Mouse (Mus musculus) forebrain, embryonic 10.5 days (tissue): Measurements from ENCODE around the gene Bend4. TPM values are rescaled to one million over a fixed set of nuclear protein-coding genes. Genes with fewer than 3 reads are reported as not detected.

ENCODE experiments used
- DNase-seq: peaks from one replicate; pipeline ENCODE4 v3.0.0-alpha.2; 2017; ENCODE audit warnings: low spot score; ENCODE audit errors: extremely low spot score
- H3K27ac ChIP-seq: fragments of 300-500 bp; sonication (generic); 2 replicates; pipeline ENCODE4 v1.5.1; 2016; ENCODE audit warnings: mild to moderate bottlenecking
- H3K27me3 ChIP-seq: fragments of 300-500 bp; sonication (generic); 2 replicates; pipeline ENCODE4 v1.6.1; 2016; ENCODE audit warnings: mild to moderate bottlenecking; ENCODE audit not compliant: poor library complexity, severe bottlenecking
- H3K36me3 ChIP-seq: fragments of 300-500 bp; sonication (generic); replicated peaks from 2 replicates; pipeline ENCODE4 v1.6.1; 2016; ENCODE audit warnings: mild to moderate bottlenecking, moderate library complexity
- H3K4me1 ChIP-seq: fragments of 300-500 bp; sonication (generic); 2 replicates; pipeline ENCODE4 v1.6.1; 2016
- H3K4me3 ChIP-seq: fragments of 300-500 bp; sonication (generic); 2 replicates; pipeline ENCODE4 v1.5.1; 2016; ENCODE audit warnings: mild to moderate bottlenecking, moderate library complexity
- H3K9me3 ChIP-seq: fragments of 300-500 bp; sonication (generic); 2 replicates; pipeline ENCODE4 v1.6.1; 2016; ENCODE audit warnings: mild to moderate bottlenecking, moderate library complexity
- WGBS: fragments of 180-500 bp; shearing (Covaris S2); methylation state at CpG from one replicate; pipeline ENCODE4 v1.1.7; 2016; 5-methylcytosine and 5-hydroxymethylcytosine counted together
- polyA plus RNA-seq: library from polyadenylated mRNA; unstranded; fragments of >200 nt; fragmentation: Nextera tagmentation; extraction: Ambion mirVana; gene quantifications from 2 replicates; pipeline ENCODE4 v1.2.1, GENCODE M21; 2016

Gene Bend4
- polyA plus RNA-seq = 9.8 and 10.4 TPM in 2 replicates

DNA sequence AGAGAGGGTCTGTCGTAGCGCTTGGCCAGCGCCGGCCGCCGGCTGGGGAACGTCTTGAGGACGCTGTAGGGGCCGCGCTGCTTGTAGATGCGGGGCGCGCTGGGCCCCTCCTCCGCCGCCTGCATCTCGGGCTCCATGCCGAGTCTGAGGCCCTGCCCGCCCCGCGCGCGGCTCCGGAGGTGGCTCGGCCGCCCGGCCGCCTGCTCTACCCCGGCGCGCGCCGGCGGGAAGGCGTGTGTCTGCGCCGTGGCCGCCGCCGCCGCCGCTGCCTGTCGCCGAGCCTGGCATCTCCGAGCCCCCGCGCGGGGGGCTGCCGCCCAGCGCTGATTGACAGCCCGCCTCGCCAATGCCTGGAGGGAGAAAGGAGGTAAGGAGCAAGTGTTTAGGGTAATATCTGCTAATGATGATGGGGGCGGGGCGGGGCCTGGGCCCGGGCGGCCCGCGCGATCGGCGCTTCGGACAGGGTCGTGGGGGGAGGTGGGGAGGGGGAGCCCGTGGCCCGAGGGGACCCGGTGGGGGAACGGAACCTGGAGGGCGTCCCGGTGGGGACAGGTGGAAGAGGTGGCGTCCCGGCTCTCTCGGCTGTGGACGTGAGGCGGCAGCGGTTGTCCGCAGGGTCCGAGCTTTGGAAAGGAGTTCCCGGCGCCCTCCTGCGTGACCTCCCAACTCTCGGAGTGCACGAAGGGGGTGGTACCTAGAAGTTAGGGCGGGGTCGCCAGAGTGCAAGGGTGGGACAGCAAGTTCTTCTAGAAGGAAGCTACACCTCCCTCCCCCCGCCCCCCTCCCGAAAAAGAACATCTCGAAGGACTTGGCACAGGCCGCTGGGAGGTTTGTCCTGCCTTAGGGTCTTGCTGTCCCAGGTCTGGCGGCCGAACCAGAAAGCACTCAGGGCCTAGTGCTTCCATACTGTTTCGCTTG, at the start of gene Bend4:
TSS of gene Bend4 (minus strand) at position 868 of the 918 bp plus-strand sequence.
- peak; percentile 88 for DNase-seq
- Histone ChIP-seq H3K36me3 (no peaks in the 10 kb centered on the region), H3K27me3 (peaks cover 50% of the 10 kb centered on the region), H3K27ac (peak within 1 kb of the TSS; percentile 88), H3K9me3 (no peaks in the 10 kb centered on the region), H3K4me3 (peak within 1 kb of the TSS; percentile 71), H3K4me1 (peaks cover 28% of the 10 kb centered on the region)
- under 1% methylated on average over 89 of the region's 90 CpGs for WGBS

DNA sequence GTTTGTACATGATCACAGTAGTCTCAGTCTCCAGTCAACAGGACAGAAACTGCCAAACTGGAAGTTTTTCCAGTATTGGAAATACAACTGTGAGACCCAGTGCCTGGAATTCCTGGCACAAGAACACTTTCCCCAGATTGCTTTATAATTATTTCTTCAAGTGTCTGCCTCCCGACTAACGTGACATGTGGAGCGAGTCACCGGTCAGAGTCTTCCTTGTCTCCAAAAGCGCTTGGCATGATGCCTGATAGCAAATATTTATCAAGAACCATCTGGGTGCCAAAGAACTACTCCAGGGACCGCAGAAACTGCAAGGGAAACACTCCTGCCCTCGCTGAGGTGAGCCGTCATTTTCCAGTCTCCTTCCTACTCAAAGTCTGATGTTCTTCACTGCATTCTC, 45.6 kb upstream of the Bend4 start:
- Histone ChIP-seq H3K27ac (no peak overlapping the region), H3K36me3 (no peaks in the 10 kb centered on the region), H3K27me3 (no peaks in the 10 kb centered on the region), H3K9me3 (no peaks in the 10 kb centered on the region), H3K4me3 (no peak overlapping the region), H3K4me1 (no peaks in the 10 kb centered on the region)
- 92% methylated on average over 8 of the region's 8 CpGs for WGBS
- no peak for DNase-seq

GRCm38 (mm10) chr5:67473094-67473493, 45.0 kb upstream of the Bend4 start:
- Histone ChIP-seq H3K4me3 (no peak overlapping the region), H3K27ac (no peak overlapping the region), H3K36me3 (no peaks in the 10 kb centered on the region), H3K4me1 (no peaks in the 10 kb centered on the region), H3K27me3 (no peaks in the 10 kb centered on the region), H3K9me3 (no peaks in the 10 kb centered on the region)
- no peak for DNase-seq
- WGBS = 83% methylated on average over 5 of the region's 5 CpGs

GRCm38 (mm10) chr5:67466866-67467530, 38.9 kb upstream of the Bend4 start:
- no peak overlapping the region for H3K4me3 ChIP-seq
- no peak for DNase-seq
- no peaks in the 10 kb centered on the region for H3K27me3 ChIP-seq
- 85% methylated on average over 15 of the region's 15 CpGs for WGBS
- no peaks in the 10 kb centered on the region for H3K36me3 ChIP-seq
- peaks cover 20% of the 10 kb centered on the region for H3K4me1 ChIP-seq
- H3K9me3 ChIP-seq = no peaks in the 10 kb centered on the region
- no peak overlapping the region for H3K27ac ChIP-seq

DNA sequence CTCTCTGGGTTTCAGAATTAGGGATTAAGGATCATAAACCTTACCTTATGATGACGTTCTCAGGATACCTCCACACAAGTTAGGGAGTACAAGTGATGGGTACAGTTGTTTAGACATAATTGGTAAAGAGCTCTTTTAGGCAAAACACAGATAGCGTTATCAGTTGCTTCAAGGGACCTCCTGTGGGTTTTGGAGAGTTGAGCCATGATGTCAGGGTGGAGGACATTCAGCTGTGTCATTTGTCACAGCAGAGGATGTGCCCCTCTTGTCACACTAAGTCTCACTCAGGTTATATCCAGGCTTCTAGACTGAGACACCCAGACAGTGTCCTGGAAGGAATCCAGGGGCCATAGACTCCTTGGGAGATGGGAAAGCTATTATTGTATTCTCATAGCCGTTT, 36.8 kb upstream of the Bend4 start:
- 88% methylated on average over 3 of the region's 3 CpGs for WGBS
- no peaks in the 10 kb centered on the region for H3K9me3 ChIP-seq
- H3K36me3 ChIP-seq = no peaks in the 10 kb centered on the region

GRCm38 (mm10) chr5:67463636-67464035, 35.5 kb upstream of the Bend4 start:
- H3K27me3 ChIP-seq = no peaks in the 10 kb centered on the region
- H3K9me3 ChIP-seq = no peaks in the 10 kb centered on the region
- H3K4me1 ChIP-seq = peaks cover 20% of the 10 kb centered on the region
- H3K27ac ChIP-seq = no peak overlapping the region
- H3K4me3 ChIP-seq = no peak overlapping the region
- no peak for DNase-seq
- H3K36me3 ChIP-seq = no peaks in the 10 kb centered on the region
- 93% methylated on average over 9 of the region's 9 CpGs for WGBS

More for the DNA sequence above, 36.8 kb upstream of the Bend4 start:
- no peak for DNase-seq
- Histone ChIP-seq H3K27me3 (no peaks in the 10 kb centered on the region), H3K4me3 (no peak overlapping the region), H3K4me1 (peaks cover 20% of the 10 kb centered on the region), H3K27ac (no peak overlapping the region)

- DNase-seq = no peak
- Histone ChIP-seq H3K4me3 (no peak overlapping the region), H3K27ac (no peak overlapping the region), H3K9me3 (no peaks in the 10 kb centered on the region), H3K27me3 (no peaks in the 10 kb centered on the region), H3K4me1 (peaks cover 19% of the 10 kb centered on the region), H3K36me3 (no peaks in the 10 kb centered on the region)
- WGBS = 88% methylated on average over 4 of the region's 4 CpGs
Measured at GRCm38 (mm10) chr5:67462331-67462730, 34.2 kb upstream of the Bend4 start.

GRCm38 (mm10) chr5:67456841-67457240, 28.7 kb upstream of the Bend4 start:
- Histone ChIP-seq H3K36me3 (no peaks in the 10 kb centered on the region), H3K9me3 (no peaks in the 10 kb centered on the region)
- 87% methylated on average over 4 of the region's 4 CpGs for WGBS

GRCm38 (mm10) chr5:67454282-67454681, 26.2 kb upstream of the Bend4 start:
- no peaks in the 10 kb centered on the region for H3K9me3 ChIP-seq
- no peaks in the 10 kb centered on the region for H3K36me3 ChIP-seq
- DNase-seq = no peak
- WGBS = 93% methylated on average over 1 of the region's 1 CpGs
- H3K4me1 ChIP-seq = no peaks in the 10 kb centered on the region
- H3K27ac ChIP-seq = no peak overlapping the region
- H3K4me3 ChIP-seq = no peak overlapping the region
- H3K27me3 ChIP-seq = no peaks in the 10 kb centered on the region

More at GRCm38 (mm10) chr5:67456841-67457240, 28.7 kb upstream of the Bend4 start:
- Histone ChIP-seq H3K4me3 (no peak overlapping the region), H3K27ac (no peak overlapping the region), H3K4me1 (no peaks in the 10 kb centered on the region), H3K27me3 (no peaks in the 10 kb centered on the region)
- DNase-seq = no peak

DNA sequence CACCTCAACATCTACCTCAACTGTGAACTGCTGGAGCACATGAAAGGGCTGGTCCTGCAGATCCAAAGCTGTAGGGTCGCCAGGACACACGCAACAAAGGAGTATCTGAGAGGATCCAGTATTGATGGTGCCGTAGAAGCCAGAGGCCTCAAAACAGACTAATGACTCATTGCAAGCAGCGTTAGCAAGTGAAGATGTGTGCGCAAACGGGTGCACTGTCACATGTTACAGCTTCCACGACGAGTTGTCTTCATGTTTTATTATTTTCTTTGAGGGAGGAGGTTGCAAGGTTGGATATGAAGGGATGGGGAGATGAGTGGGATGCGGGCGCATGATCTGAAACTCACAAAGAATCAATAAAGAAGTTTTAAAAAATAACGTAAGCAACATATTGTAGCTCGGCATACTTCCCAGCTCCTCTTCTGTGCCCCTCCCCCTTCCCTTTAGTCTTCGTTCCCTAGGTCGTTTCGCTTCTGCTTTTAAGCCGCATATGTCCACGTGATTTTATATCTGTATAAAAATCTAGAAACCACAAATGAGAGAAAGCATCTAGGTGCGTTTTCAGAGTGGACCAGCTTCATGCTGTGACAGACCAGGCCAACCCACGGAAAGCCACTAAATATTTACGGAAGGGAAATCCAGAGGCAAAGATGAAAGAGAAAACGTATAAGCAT, 22.0 kb upstream of the Bend4 start:
- no peaks in the 10 kb centered on the region for H3K9me3 ChIP-seq
- H3K36me3 ChIP-seq = no peaks in the 10 kb centered on the region
- H3K27ac ChIP-seq = no peak overlapping the region
- 92% methylated on average over 21 of the region's 21 CpGs for WGBS
- peaks cover 2% of the 10 kb centered on the region; the same call in 1 of the 2 replicates for H3K4me1 ChIP-seq
- no peak for DNase-seq
- H3K4me3 ChIP-seq = no peak overlapping the region
- no peaks in the 10 kb centered on the region for H3K27me3 ChIP-seq

- Histone ChIP-seq H3K36me3 (no peaks in the 10 kb centered on the region), H3K4me3 (no peak overlapping the region), H3K9me3 (no peaks in the 10 kb centered on the region), H3K27me3 (no peaks in the 10 kb centered on the region), H3K4me1 (peaks cover 24% of the 10 kb centered on the region), H3K27ac (no peak overlapping the region)
- WGBS = 69% methylated on average over 2 of the region's 2 CpGs
- no peak for DNase-seq
Measured at GRCm38 (mm10) chr5:67446526-67446925, 18.4 kb upstream of the Bend4 start.

- H3K27ac ChIP-seq = no peak overlapping the region
- WGBS = 41% methylated on average over 17 of the region's 17 CpGs
- no peak for DNase-seq
Measured at GRCm38 (mm10) chr5:67444217-67445050, 16.3 kb upstream of the Bend4 start.

More at GRCm38 (mm10) chr5:67444217-67445050, 16.3 kb upstream of the Bend4 start:
- Histone ChIP-seq H3K4me3 (no peak overlapping the region), H3K36me3 (no peaks in the 10 kb centered on the region), H3K4me1 (peaks cover 24% of the 10 kb centered on the region), H3K9me3 (no peaks in the 10 kb centered on the region), H3K27me3 (no peaks in the 10 kb centered on the region)
